Mouse (Mus musculus) stomach, embryonic 15.5 days (tissue): ENCODE results near the gene 3110070M22Rik. TPM values are rescaled to one million over a fixed set of nuclear protein-coding genes. Genes with fewer than 3 reads are reported as not detected.
"Not testable (repeated sequence)": the region's sequence is repeated elsewhere in the genome, so short reads cannot be mapped to it uniquely, and the experiment has no call there.

ENCODE experiments used
- ATAC-seq: fragments of 200-750 bp; cut with Nextera tagmentation; 2 replicates; pipeline ENCODE4 v1.8.0; 2017; ENCODE audit warnings: low read depth, moderate number of reproducible peaks, moderate TSS enrichment; ENCODE audit not compliant: insufficient read depth, low FRiP score
- H3K27ac ChIP-seq: fragments of 300-500 bp; sonication (generic); 2 replicates; pipeline ENCODE4 v1.5.1; 2015; ENCODE audit warnings: mild to moderate bottlenecking, inconsistent platforms
- H3K27me3 ChIP-seq: fragments of 300-500 bp; sonication (generic); replicated peaks from 2 replicates; pipeline ENCODE4 v1.6.1; 2015; ENCODE audit warnings: inconsistent platforms
- H3K36me3 ChIP-seq: fragments of 300-500 bp; sonication (generic); 2 replicates; pipeline ENCODE4 v1.6.1; 2015; ENCODE audit warnings: inconsistent platforms
- H3K4me1 ChIP-seq: fragments of 300-500 bp; sonication (generic); 2 replicates; pipeline ENCODE4 v1.6.1; 2015; ENCODE audit warnings: inconsistent platforms
- H3K4me2 ChIP-seq: fragments of 300-500 bp; sonication (generic); 2 replicates; pipeline ENCODE4 v1.6.1; 2015; ENCODE audit warnings: mild to moderate bottlenecking, inconsistent platforms
- H3K4me3 ChIP-seq: fragments of 300-500 bp; sonication (generic); replicated peaks from 2 replicates; pipeline ENCODE4 v1.5.1; 2015; ENCODE audit warnings: inconsistent platforms
- H3K9ac ChIP-seq: fragments of 300-500 bp; sonication (generic); 2 replicates; pipeline ENCODE4 v1.6.1; 2015; ENCODE audit warnings: inconsistent platforms
- H3K9me3 ChIP-seq: fragments of 300-500 bp; sonication (generic); 2 replicates; pipeline ENCODE4 v1.6.1; 2016; ENCODE audit warnings: inconsistent platforms
- WGBS: fragments of 180-500 bp; shearing (Covaris S2); methylation state at CpG from one replicate; pipeline ENCODE4 v1.1.7; 2015; 5-methylcytosine and 5-hydroxymethylcytosine counted together
- polyA plus RNA-seq: library from polyadenylated mRNA; unstranded; fragments of >200 nt; fragmentation: Nextera tagmentation; extraction: Ambion mirVana; gene quantifications from 2 replicates; pipeline ENCODE4 v1.2.1, GENCODE M21; 2015

Gene 3110070M22Rik
- 1.1 and 1.7 TPM in 2 replicates for polyA plus RNA-seq

- peak within 1 kb of the TSS; percentile 34; the same call in 1 of the 2 replicates for H3K4me2 ChIP-seq
- 77% methylated on average over 87 of the region's 87 CpGs for WGBS
- no peak within 1 kb of the TSS for H3K9ac ChIP-seq
- H3K4me3 ChIP-seq = no peak within 1 kb of the TSS
- peak within 1 kb of the TSS; percentile 1; the same call in 1 of the 2 replicates for H3K27ac ChIP-seq
- H3K27me3 ChIP-seq = no peaks in the 10 kb centered on the region
- no peaks in the 10 kb centered on the region for H3K4me1 ChIP-seq
- no peak; the same call in 1 of the 2 replicates for ATAC-seq
- peaks cover 13% of the 10 kb centered on the region for H3K9me3 ChIP-seq
- H3K36me3 ChIP-seq = peaks cover 12% of the 10 kb centered on the region; the same call in 1 of the 2 replicates
These were observed at the start of gene 3110070M22Rik, which contains the start of gene Tmem267 for GRCm38 (mm10) chr13:119487880-119488580. Gene 3110070M22Rik (minus strand): TSS chr13:119488383. Gene Tmem267 (plus strand): TSS chr13:119488039.

GRCm38 (mm10) chr13:119494938-119495337, 6.8 kb upstream of the 3110070M22Rik start:
- 90% methylated on average over 13 of the region's 22 CpGs for WGBS
- H3K9ac ChIP-seq, H3K27ac ChIP-seq, H3K4me3 ChIP-seq, H3K27me3 ChIP-seq, ATAC-seq, H3K4me1 ChIP-seq, H3K4me2 ChIP-seq, H3K36me3 ChIP-seq: not testable (repeated sequence)
- H3K9me3 ChIP-seq = peaks cover 12% of the 10 kb centered on the region

- H3K9me3 ChIP-seq = peaks cover 13% of the 10 kb centered on the region
- not testable (repeated sequence) for H3K4me3 ChIP-seq, H3K27me3 ChIP-seq, ATAC-seq, H3K9ac ChIP-seq, H3K27ac ChIP-seq, H3K4me1 ChIP-seq, H3K36me3 ChIP-seq, H3K4me2 ChIP-seq
- 90% methylated on average over 10 of the region's 10 CpGs for WGBS
These were observed 3.9 kb upstream of the 3110070M22Rik start for GRCm38 (mm10) chr13:119492083-119492482.

GRCm38 (mm10) chr13:119487354-119487753, 829 bp downstream of the 3110070M22Rik start:
- peaks cover 12% of the 10 kb centered on the region; the same call in 1 of the 2 replicates for H3K36me3 ChIP-seq
- no peak overlapping the region for H3K9ac ChIP-seq
- peaks cover 13% of the 10 kb centered on the region for H3K9me3 ChIP-seq
- WGBS = 60% methylated on average over 7 of the region's 7 CpGs
- no peak overlapping the region for H3K4me3 ChIP-seq
- peak overlapping the region; percentile 34; the same call in 1 of the 2 replicates for H3K4me2 ChIP-seq
- H3K27ac ChIP-seq = no peak overlapping the region
- no peaks in the 10 kb centered on the region for H3K4me1 ChIP-seq
- no peak for ATAC-seq
- no peaks in the 10 kb centered on the region for H3K27me3 ChIP-seq

GRCm38 (mm10) chr13:119477789-119478188, 10.4 kb downstream of the 3110070M22Rik start:
- ATAC-seq = no peak
- Histone ChIP-seq H3K27ac (no peak overlapping the region), H3K4me2 (no peak overlapping the region), H3K27me3 (no peaks in the 10 kb centered on the region), H3K9me3 (no peaks in the 10 kb centered on the region), H3K4me1 (no peaks in the 10 kb centered on the region), H3K9ac (no peak overlapping the region), H3K4me3 (no peak overlapping the region), H3K36me3 (peaks cover 31% of the 10 kb centered on the region)
- 87% methylated on average over 2 of the region's 2 CpGs for WGBS

GRCm38 (mm10) chr13:119476631-119477030, 11.6 kb downstream of the 3110070M22Rik start:
- Histone ChIP-seq H3K9me3 (no peaks in the 10 kb centered on the region), H3K27ac (no peak overlapping the region), H3K4me1 (no peaks in the 10 kb centered on the region), H3K36me3 (peaks cover 31% of the 10 kb centered on the region), H3K9ac (no peak overlapping the region), H3K27me3 (no peaks in the 10 kb centered on the region), H3K4me3 (no peak overlapping the region), H3K4me2 (no peak overlapping the region)
- 92% methylated on average over 9 of the region's 9 CpGs for WGBS
- no peak for ATAC-seq

GRCm38 (mm10) chr13:119462596-119463560, 25.3 kb downstream of the 3110070M22Rik start, which contains the start of gene 4833420G17Rik:
Gene 4833420G17Rik (plus strand): TSS chr13:119462768.
- peak; percentile 98 for ATAC-seq
- WGBS = 7% methylated on average over 57 of the region's 57 CpGs
- no peaks in the 10 kb centered on the region for H3K9me3 ChIP-seq

GRCm38 (mm10) chr13:119461900-119462595, 26.1 kb downstream of the 3110070M22Rik start:
- H3K4me2 ChIP-seq = peak overlapping the region; percentile 65
- H3K4me3 ChIP-seq = peak overlapping the region; percentile 68
- no peaks in the 10 kb centered on the region for H3K9me3 ChIP-seq
- no peaks in the 10 kb centered on the region for H3K27me3 ChIP-seq
- 10% methylated on average over 10 of the region's 10 CpGs for WGBS
- ATAC-seq = peak; percentile 15; the same call in 1 of the 2 replicates
- H3K4me1 ChIP-seq = peaks cover 5% of the 10 kb centered on the region; the same call in 1 of the 2 replicates
- H3K9ac ChIP-seq = peak overlapping the region; percentile 57; the same call in 1 of the 2 replicates
- H3K27ac ChIP-seq = peak overlapping the region; percentile 87
- H3K36me3 ChIP-seq = 0 out of 2 replicates have a peak, but pooled peaks cover 6% of the 10 kb centered on the region

More at GRCm38 (mm10) chr13:119462596-119463560, 25.3 kb downstream of the 3110070M22Rik start, which contains the start of gene 4833420G17Rik:
- Histone ChIP-seq H3K27ac (peak within 1 kb of the TSS; percentile 87), H3K4me3 (peak within 1 kb of the TSS; percentile 68), H3K36me3 (peaks cover 8% of the 10 kb centered on the region; the same call in 1 of the 2 replicates), H3K4me2 (peak within 1 kb of the TSS; percentile 65), H3K9ac (peak within 1 kb of the TSS; percentile 57), H3K27me3 (no peaks in the 10 kb centered on the region), H3K4me1 (peaks cover 5% of the 10 kb centered on the region; the same call in 1 of the 2 replicates)

GRCm38 (mm10) chr13:119456342-119456741, 31.8 kb downstream of the 3110070M22Rik start:
- Histone ChIP-seq H3K4me3 (no peak overlapping the region), H3K27me3 (no peaks in the 10 kb centered on the region), H3K4me1 (no peaks in the 10 kb centered on the region), H3K36me3 (0 out of 2 replicates have a peak, but pooled peaks cover 6% of the 10 kb centered on the region), H3K4me2 (no peak overlapping the region), H3K9ac (no peak overlapping the region), H3K9me3 (no peaks in the 10 kb centered on the region), H3K27ac (no peak overlapping the region)
- WGBS = 90% methylated on average over 7 of the region's 7 CpGs
- no peak for ATAC-seq

GRCm38 (mm10) chr13:119455082-119455481, 33.1 kb downstream of the 3110070M22Rik start:
- no peak overlapping the region for H3K4me3 ChIP-seq
- H3K27ac ChIP-seq = no peak overlapping the region
- no peak overlapping the region for H3K4me2 ChIP-seq
- no peak overlapping the region for H3K9ac ChIP-seq
- H3K36me3 ChIP-seq = peaks cover 11% of the 10 kb centered on the region
- no peaks in the 10 kb centered on the region for H3K9me3 ChIP-seq
- H3K27me3 ChIP-seq = no peaks in the 10 kb centered on the region
- no peak for ATAC-seq
- no peaks in the 10 kb centered on the region for H3K4me1 ChIP-seq

- H3K9ac ChIP-seq = no peak overlapping the region
- 95% methylated on average over 4 of the region's 4 CpGs for WGBS
These were observed 34.6 kb downstream of the 3110070M22Rik start for GRCm38 (mm10) chr13:119453563-119453962.

More at GRCm38 (mm10) chr13:119453563-119453962, 34.6 kb downstream of the 3110070M22Rik start:
- no peak overlapping the region for H3K4me3 ChIP-seq
- no peak overlapping the region for H3K27ac ChIP-seq
- H3K27me3 ChIP-seq = no peaks in the 10 kb centered on the region
- H3K4me2 ChIP-seq = no peak overlapping the region
- H3K9me3 ChIP-seq = no peaks in the 10 kb centered on the region
- peaks cover 11% of the 10 kb centered on the region for H3K36me3 ChIP-seq
- H3K4me1 ChIP-seq = no peaks in the 10 kb centered on the region
- ATAC-seq = no peak
